Mouse (Mus musculus) olfactory bulb, adult 2 months (tissue): Measurements from ENCODE around the gene Naif1. TPM values are rescaled to one million over a fixed set of nuclear protein-coding genes. Genes with fewer than 3 reads are reported as not detected.
A peak's percentile ranks its signal among the peaks of the same experiment; 100 is the strongest.

ENCODE experiments used
- H3K27ac ChIP-seq: fragments of 200-500 bp; 2 replicates; pipeline ENCODE4 v1.5.1; 2012; ENCODE audit warnings: low read depth, low read length; ENCODE audit not compliant: insufficient read depth
- H3K4me1 ChIP-seq: fragments of 200-500 bp; 2 replicates; pipeline ENCODE4 v1.6.1; 2012; ENCODE audit warnings: low read length; ENCODE audit not compliant: control insufficient read depth, insufficient read depth
- H3K4me3 ChIP-seq: fragments of 200-500 bp; 2 replicates; pipeline ENCODE4 v1.5.1; 2012; ENCODE audit warnings: mild to moderate bottlenecking, low read depth, low read length, moderate library complexity; ENCODE audit not compliant: insufficient read depth
- CTCF ChIP-seq: fragments of 200-500 bp; IDR thresholded peaks from 2 replicates; pipeline ENCODE4 v1.5.1; 2012; ENCODE audit warnings: low read depth, mild to moderate bottlenecking, low read length, moderate library complexity; ENCODE audit not compliant: insufficient read depth
- POLR2A ChIP-seq: fragments of 200-500 bp; IDR thresholded peaks from 2 replicates; pipeline ENCODE4 v1.6.1; 2012; ENCODE audit warnings: mild to moderate bottlenecking, low read depth, low read length, moderate library complexity; ENCODE audit not compliant: insufficient read depth
- WGBS: fragments of 180-500 bp; shearing (Covaris S2); methylation state at CpG from one replicate; pipeline ENCODE4 v1.1.7; 2018; 5-methylcytosine and 5-hydroxymethylcytosine counted together
- polyA plus RNA-seq: library from polyadenylated mRNA; stranded (reverse); fragments of >200 nt; gene quantifications from 2 replicates; pipeline ENCODE4 v1.2.4, GENCODE M21; 2012; ENCODE audit warnings: low replicate concordance; ENCODE audit not compliant: missing spikeins, insufficient read depth, insufficient read length

The Naif1 gene
- polyA plus RNA-seq, 1 experiment: not detected

DNA sequence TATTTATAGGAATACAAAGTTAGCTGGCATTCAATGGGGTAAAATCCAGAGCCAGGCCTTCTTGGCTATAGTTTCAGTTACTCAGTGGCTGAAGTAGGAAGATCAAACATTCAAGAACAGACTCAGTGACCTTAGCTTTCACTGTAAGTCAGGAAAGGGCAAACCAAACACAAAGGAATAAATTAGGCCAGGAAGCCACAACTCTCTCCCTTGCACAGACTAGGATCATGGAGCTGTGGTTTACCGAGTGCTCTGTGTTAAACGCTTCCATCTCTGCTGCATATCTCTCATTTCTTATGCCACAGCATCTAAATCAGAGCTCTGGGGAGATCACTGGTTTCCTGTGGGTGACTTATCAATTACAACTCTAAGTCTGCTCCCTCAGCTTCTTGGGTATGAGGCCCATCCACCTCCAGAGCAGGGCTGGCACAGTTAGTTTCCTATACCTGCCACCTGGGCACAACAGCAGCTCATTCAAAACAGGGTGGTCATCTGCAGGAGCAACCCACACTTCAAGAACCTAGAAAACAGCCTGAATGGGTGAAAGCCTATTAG is 12.6 kb upstream of the Naif1 start:
- H3K4me3 ChIP-seq: no peak overlapping the region
- 48% methylated on average over 2 of the region's 2 CpGs for WGBS
- H3K27ac ChIP-seq: no peak overlapping the region
- TF ChIP-seq CTCF (no peak), POLR2A (no peak)
- peaks cover 10% of the 10 kb centered on the region for H3K4me1 ChIP-seq

DNA sequence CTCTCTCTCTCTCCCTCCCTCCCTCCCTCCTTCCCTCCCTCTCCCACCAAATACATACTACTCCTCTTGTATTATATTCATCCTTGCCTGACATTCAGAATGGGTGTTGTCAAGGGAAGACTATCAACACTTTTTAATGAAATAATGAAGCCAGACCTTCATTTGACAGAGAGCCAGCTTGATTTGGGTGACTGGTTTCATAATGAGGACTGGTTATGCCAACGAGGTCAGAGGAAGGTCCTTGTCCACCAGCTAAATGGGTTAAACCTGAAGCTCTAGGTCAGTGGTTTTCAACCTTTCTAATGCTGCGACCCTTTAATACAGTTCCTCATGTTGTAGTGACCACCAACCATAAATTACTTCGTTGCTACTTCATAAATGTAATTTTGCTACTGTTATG is 11.5 kb upstream of the Naif1 start:
- Histone ChIP-seq H3K4me1 (peaks cover 10% of the 10 kb centered on the region), H3K4me3 (no peak overlapping the region), H3K27ac (no peak overlapping the region)
- TF ChIP-seq POLR2A (no peak), CTCF (no peak)
- 65% methylated on average over 3 of the region's 3 CpGs for WGBS

DNA sequence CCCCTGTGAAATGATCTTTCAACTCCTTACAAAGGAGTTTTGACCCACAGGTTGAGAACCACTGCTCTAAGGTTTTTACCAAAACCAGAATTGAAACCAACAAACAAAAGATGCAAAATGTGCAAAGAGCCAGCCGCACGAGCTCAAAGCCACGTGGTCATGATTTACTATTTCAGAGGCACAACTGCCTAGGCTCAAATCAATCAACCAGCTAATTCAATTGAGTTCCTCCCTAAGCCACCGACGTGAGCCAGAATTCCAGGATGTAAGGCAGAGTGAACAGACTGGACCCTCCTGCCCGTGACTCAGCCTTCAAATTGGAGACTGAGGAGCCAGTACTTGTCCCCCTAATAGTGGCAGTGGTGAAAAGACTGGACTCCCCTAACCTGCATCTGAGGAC is 11.1 kb upstream of the Naif1 start:
- no peak overlapping the region for H3K27ac ChIP-seq
- 37% methylated on average over 6 of the region's 6 CpGs for WGBS
- H3K4me3 ChIP-seq: no peak overlapping the region
- TF ChIP-seq CTCF (no peak), POLR2A (no peak)
- H3K4me1 ChIP-seq: peaks cover 10% of the 10 kb centered on the region

DNA sequence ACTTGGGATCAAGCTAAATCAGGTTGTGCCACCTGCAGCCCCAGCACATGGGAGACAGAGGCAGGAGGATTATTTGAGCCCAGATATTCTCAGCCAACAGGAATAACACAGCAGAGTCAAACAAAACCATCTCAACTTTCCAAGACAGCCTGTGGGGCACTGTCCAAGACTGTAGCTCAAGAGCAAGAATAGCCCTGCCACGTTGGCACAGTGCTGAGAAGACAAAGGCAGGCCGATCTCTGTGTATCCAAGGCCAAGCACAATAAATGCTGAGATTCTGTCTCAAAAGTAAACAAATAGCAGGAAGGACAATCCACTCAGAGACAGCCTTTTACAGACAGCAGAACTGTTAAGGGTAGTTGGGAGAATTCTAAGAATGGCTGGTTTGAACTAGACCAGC is 10.1 kb upstream of the Naif1 start:
- Histone ChIP-seq H3K27ac (no peak overlapping the region), H3K4me3 (no peak overlapping the region), H3K4me1 (peaks cover 10% of the 10 kb centered on the region)
- 40% methylated on average over 2 of the region's 2 CpGs for WGBS
- TF ChIP-seq CTCF (no peak), POLR2A (no peak)

DNA sequence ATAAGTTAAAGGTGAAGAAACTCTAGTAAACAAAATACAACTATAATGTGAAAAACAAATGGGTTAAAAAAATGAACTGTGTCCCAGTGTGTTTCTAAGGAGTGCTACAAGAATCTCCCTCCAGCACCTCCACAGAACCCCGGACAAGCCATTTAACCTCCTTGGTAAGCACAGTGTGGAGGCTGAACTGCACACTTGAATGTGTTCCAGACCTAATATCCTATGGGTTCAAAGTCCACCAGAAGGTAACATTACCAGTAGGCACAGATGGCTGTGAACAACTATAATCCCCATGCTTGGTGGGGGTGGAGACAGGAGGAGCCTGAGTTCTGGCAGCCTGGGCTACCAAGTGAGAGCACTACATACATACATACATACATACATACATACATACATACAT is 9.6 kb upstream of the Naif1 start:
- no peak overlapping the region for H3K4me3 ChIP-seq
- 50% methylated on average over 1 of the region's 1 CpGs for WGBS
- H3K27ac ChIP-seq: no peak overlapping the region
- TF ChIP-seq CTCF (no peak), POLR2A (no peak)
- peaks cover 10% of the 10 kb centered on the region for H3K4me1 ChIP-seq

DNA sequence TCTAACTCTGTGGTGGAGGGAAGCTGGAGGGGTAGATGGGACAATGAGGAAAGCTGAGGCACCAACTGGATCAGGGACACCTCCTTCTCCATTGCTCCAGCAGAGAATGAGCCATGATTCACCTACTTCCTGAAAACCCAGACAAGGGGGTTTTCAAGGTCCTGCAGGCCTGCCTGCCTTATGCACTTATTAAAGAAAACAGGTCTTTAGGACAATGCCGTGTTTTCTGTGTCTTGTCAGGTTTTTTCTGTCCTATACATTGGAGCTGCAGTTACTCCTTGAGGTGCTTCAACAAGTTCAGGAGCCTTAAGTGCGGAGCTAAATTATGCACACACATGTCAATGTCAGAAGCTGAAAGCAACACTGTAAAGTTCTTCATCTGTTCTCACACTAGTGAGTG is 8.7 kb upstream of the Naif1 start:
- TF ChIP-seq CTCF: no peak
- Histone ChIP-seq H3K4me1 (peaks cover 12% of the 10 kb centered on the region), H3K4me3 (no peak overlapping the region), H3K27ac (no peak overlapping the region)
- 79% methylated on average over 2 of the region's 2 CpGs for WGBS

DNA sequence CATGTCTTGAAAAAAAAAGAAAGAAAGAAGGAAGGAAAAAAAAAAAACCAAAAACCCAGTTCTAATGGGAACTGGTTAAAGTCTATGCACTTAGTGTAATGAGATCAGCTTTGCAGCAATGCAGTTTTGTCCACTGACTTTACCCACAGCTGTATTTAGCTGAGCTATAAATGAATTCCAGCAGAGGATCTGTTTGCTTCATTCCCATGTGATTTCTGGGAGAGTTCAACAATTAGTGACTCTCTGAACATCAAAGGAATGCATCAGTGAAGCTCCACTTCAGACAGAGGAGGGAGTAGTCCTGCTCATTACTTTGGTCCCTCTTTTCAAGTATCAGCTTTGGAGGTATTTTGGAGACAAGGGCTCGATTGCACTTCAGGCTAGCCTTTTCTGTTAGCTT is 4.7 kb upstream of the Naif1 start:
- Histone ChIP-seq H3K4me1 (peaks cover 14% of the 10 kb centered on the region), H3K27ac (no peak overlapping the region), H3K4me3 (no peak overlapping the region)
- TF ChIP-seq POLR2A (no peak), CTCF (no peak)
- 42% methylated on average over 1 of the region's 1 CpGs for WGBS

DNA sequence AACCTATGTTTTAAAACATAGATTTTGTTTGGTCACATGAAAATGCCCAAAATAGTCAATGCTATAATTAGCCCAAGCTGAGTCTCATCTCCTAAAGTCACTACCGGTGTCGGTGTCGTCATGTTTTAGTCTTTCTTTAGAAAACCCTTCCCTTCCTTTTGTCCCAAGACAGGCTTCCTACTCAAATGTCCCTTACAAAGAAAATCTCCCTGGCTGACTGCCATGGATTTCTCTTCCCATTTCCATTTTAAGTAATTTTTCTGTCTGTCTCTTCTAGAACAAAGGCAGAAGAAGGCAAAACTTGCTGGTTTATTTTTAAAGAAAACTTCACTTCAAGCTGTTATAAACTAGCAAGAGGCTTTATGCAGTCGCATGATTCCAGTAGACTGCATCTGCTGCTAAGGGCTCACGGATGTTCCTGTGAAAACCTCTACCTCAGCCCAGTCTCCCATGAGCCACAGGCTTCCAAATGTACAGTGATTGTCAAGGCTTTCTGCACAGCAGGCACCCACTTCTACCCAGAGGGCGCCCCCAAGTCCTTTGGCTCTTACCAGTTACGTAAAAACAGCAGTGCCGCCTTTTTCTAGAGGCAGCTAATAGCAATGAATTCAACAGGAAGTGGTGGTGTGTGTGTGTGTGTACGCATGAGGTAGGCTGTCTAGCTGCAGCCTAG is 2.9 kb upstream of the Naif1 start:
- TF ChIP-seq POLR2A (no peak), CTCF (no peak)
- Histone ChIP-seq H3K4me3 (no peak overlapping the region), H3K27ac (peak overlapping the region; percentile 74), H3K4me1 (peaks cover 15% of the 10 kb centered on the region)
- WGBS: 9% methylated on average over 9 of the region's 9 CpGs

DNA sequence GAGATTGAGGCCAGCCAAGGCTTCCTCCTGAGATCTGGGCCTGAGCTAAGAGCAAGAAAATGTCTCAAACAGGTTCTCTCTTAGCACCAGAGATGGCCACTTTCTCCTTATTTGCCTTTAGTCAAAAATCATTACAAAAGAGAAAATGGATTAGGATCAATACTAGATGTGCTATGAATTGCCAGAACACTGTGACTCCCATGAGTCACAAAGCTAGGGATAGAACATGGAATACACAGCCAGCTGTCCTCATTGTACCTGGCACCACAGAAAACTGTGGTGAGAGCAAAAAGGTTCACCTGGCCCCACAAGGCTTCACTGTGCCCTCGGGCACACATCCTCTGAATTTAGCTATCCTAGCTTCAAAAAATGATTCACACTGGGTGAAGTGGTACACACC is 1.8 kb upstream of the Naif1 start:
- H3K4me3 ChIP-seq: no peak overlapping the region
- peaks cover 20% of the 10 kb centered on the region for H3K4me1 ChIP-seq
- H3K27ac ChIP-seq: peak overlapping the region; percentile 69
- TF ChIP-seq CTCF: no peak
- no peak for TF ChIP-seq POLR2A
- 69% methylated on average over 1 of the region's 1 CpGs for WGBS
